Mouse (Mus musculus) ovary, postnatal 14 days (tissue): Measurements from ENCODE around the gene Psma3.

Experiments used
- DNase-seq: peaks from one replicate; pipeline ENCODE4 v3.0.0; 2022; ENCODE audit warnings: low spot score

Psma3 gene

GRCm38 (mm10) chr12:70974441-70975266 is at the start of gene Psma3:
Gene Psma3, plus strand, starts transcription at chr12:70974621.
- DNase-seq = peak; percentile 81

GRCm38 (mm10) chr12:70929781-70930180 is 44.6 kb upstream of the Psma3 start:
- DNase-seq = no peak

GRCm38 (mm10) chr12:70937150-70937549 is 37.3 kb upstream of the Psma3 start:
- DNase-seq = peak; percentile 5

- peak; percentile 94 for DNase-seq
These were observed 36.6 kb upstream of the Psma3 start, which contains the start of gene Actr10 for GRCm38 (mm10) chr12:70937571-70938384. Gene Actr10, plus strand, starts transcription at chr12:70937857.

- DNase-seq = no peak
These were observed 33.6 kb upstream of the Psma3 start for GRCm38 (mm10) chr12:70940806-70941205.

GRCm38 (mm10) chr12:70944181-70944580 is 30.2 kb upstream of the Psma3 start:
- DNase-seq = no peak

- no peak for DNase-seq
These were observed 27.7 kb upstream of the Psma3 start for GRCm38 (mm10) chr12:70946585-70947256.

GRCm38 (mm10) chr12:70958640-70959039 is 15.8 kb upstream of the Psma3 start:
- no peak for DNase-seq

- DNase-seq = no peak
These were observed 6.8 kb upstream of the Psma3 start for GRCm38 (mm10) chr12:70967581-70967980.

- DNase-seq = peak; percentile 68
These were observed 6.2 kb upstream of the Psma3 start for GRCm38 (mm10) chr12:70968141-70968790.

- peak; percentile 86 for DNase-seq
These were observed 5.6 kb upstream of the Psma3 start for GRCm38 (mm10) chr12:70968791-70969307.

GRCm38 (mm10) chr12:70969485-70970184 is 4.8 kb upstream of the Psma3 start:
- DNase-seq = peak; percentile 26

GRCm38 (mm10) chr12:70973831-70974230 is 590 bp upstream of the Psma3 start:
- DNase-seq = no peak

- no peak for DNase-seq
These were observed 985 bp downstream of the Psma3 start for GRCm38 (mm10) chr12:70975406-70975805.

GRCm38 (mm10) chr12:70975891-70976290 is 1.5 kb downstream of the Psma3 start:
- DNase-seq = no peak

GRCm38 (mm10) chr12:70978345-70978744 is 3.9 kb downstream of the Psma3 start:
- DNase-seq = no peak

GRCm38 (mm10) chr12:70984855-70985550 is 10.6 kb downstream of the Psma3 start:
- DNase-seq = no peak

- DNase-seq = no peak
These were observed 22.8 kb downstream of the Psma3 start for GRCm38 (mm10) chr12:70997225-70997624.

- peak; percentile 25 for DNase-seq
These were observed 25.0 kb downstream of the Psma3 start for GRCm38 (mm10) chr12:70999423-70999903.

GRCm38 (mm10) chr12:71000344-71000743 is 25.9 kb downstream of the Psma3 start:
- DNase-seq = no peak
